Mouse (Mus musculus) cortical plate, adult 2 months (tissue): ENCODE measurements around the gene Tmem219. TPM values are rescaled to one million over a fixed set of nuclear protein-coding genes. Genes with fewer than 3 reads are reported as not detected.

Experiments used
- H3K27ac ChIP-seq: fragments of 200-500 bp; 2 replicates; pipeline ENCODE4 v1.5.1; 2012; ENCODE audit warnings: low read length, control low read depth, inconsistent platforms; ENCODE audit not compliant: insufficient read depth
- H3K4me1 ChIP-seq: fragments of 200-500 bp; 2 replicates; pipeline ENCODE4 v1.6.1; 2011; ENCODE audit warnings: low read length; ENCODE audit not compliant: control insufficient read depth, insufficient read depth
- H3K4me3 ChIP-seq: fragments of 200-500 bp; 2 replicates; pipeline ENCODE4 v1.5.1; 2011; ENCODE audit warnings: mild to moderate bottlenecking, low read length, control low read depth; ENCODE audit not compliant: insufficient read depth
- CTCF ChIP-seq: fragments of 200-500 bp; IDR thresholded peaks from 2 replicates; pipeline ENCODE4 v1.5.1; 2011; ENCODE audit warnings: mild to moderate bottlenecking, control low read depth, low read length; ENCODE audit not compliant: insufficient read depth; ENCODE audit errors: extremely low read depth
- POLR2A ChIP-seq: fragments of 200-500 bp; IDR thresholded peaks from 2 replicates; pipeline ENCODE4 v1.6.1; 2011; ENCODE audit warnings: mild to moderate bottlenecking, low read length, control low read depth; ENCODE audit not compliant: insufficient read depth; ENCODE audit errors: extremely low read depth
- polyA plus RNA-seq: library from polyadenylated mRNA; depleted of rRNA; stranded (reverse); fragments of >200 nt; gene quantifications from 2 replicates; pipeline ENCODE4 v1.2.3, GENCODE M21; 2012

Gene Tmem219
- polyA plus RNA-seq, 1 experiment: 35.9 TPM

DNA sequence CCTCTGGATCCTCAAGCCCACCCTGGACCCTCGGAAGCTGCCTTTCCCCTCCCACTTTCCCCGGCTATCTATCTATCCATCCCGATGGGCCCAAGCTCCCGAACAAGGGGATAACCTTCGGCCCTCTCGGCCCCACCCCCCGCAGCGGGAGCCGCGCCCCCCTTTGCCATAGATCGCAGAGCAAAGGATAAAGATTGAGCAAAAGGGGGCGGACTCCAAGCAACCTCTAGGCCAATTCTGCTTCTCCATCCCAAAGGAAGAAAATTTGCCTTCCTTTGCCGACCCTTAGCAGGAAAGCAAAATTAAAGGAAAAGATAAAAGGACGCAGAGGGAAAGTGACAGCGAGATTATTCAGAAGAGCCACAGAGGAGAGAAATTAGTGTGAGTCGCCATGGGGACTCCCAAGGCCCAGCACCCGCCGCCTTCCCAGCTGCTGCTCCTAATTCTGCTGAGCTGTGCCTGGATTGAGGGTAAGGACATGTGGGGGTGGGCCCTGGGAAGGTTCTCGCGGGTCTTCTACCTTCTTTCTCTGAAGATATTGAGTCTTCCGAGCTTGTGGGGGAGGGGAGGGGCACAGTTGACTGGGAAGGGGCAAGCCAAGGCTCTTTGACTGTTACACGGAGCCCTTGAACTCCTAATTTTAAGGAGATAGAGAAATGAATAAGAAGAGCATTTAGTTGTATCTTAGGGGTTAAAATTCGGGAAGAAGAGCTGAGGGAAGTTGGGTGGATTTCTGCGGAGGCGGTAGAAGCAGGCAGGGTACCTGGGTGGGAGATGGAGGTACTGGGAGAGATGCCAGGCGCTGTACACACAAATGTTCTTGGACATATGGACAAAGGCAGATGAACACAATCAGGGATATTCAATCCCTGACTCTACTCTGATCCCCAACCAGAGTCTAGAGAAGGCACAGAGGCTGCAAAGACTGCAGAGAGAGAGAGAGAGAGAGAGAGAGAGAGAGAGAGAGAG lies 28.2 kb upstream of the Tmem219 start:
- 0 out of 2 replicates have a peak, but pooled peaks have one; percentile 12 for TF ChIP-seq POLR2A
- no peak for TF ChIP-seq CTCF
- Histone ChIP-seq H3K4me1 (peaks cover 2% of the 10 kb centered on the region), H3K27ac (peak overlapping the region; percentile 56), H3K4me3 (peak overlapping the region; percentile 66)

DNA sequence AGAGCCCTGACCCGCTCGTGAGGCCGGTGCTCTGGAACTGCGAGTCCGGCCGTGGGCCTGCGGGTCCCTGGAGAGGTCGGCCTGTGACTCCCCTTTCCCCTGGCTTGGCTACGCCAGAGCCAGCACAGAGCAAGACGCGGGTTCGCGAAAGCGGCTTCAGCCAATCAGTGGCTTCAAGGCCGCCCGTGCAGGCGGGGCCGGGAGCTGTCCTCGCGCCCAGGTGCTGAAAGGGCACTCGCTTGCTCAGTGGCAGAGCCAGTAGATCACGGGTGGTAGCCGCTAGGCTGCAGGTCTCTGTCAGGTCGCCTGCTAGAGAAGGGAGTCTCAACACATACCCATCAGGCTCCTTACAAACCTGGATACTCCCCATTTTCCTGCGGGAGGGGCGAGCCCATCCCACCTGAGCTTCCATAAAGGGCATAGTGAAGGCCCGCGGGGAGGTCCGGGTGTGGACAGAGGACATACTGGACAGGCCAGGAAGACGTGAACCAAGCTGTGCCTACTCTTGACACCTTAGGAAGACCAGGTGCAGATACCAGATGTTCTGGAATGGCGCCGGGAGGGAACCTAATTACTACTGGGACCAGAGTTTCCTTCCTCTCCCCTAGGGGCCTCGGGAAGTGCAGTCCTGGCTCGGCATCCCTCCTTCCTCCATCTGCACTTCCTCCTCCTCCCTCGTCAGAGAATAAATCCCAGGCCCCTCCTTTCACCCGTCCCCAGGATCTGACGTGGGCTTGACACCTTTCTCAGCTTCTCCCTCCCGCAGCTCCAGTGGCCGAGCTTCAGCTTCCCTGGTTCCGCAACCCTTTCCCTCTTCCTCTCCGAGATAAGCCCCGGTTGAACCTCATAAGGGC lies 27.3 kb upstream of the Tmem219 start, which contains the start of gene Sez6l2:
Gene Sez6l2 (plus strand): TSS at position 771 of the 854 bp plus-strand sequence.
- Histone ChIP-seq H3K27ac (peak within 1 kb of the TSS; percentile 89), H3K4me3 (peak within 1 kb of the TSS; percentile 66), H3K4me1 (peaks cover 2% of the 10 kb centered on the region)
- TF ChIP-seq POLR2A (peak; percentile 94), CTCF (no peak)

DNA sequence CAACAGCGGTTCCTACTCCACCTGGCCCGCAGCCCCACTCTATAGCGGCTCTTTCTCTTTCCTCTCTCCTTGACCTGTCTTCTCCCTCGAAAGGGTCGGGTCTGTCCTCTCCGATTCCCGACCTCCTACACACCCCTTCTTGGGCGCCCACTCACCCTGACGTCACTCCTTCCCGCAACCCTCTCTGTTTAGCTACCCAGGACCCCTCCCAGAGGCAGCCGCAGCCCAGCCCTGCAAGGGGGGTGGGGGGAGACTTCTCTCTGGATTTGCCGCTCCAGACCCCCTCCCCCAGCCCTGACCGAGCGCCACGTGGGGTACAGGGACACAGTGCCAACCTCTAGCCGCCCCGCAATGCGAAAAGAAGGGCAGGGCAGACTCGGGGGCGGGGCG lies 26.7 kb upstream of the Tmem219 start, which contains the start of gene Asphd1:
Gene Asphd1 (minus strand): TSS at position 180 of the 390 bp plus-strand sequence.
- 0 out of 2 replicates have a peak, but pooled peaks have one; percentile 31 for TF ChIP-seq POLR2A
- no peak for TF ChIP-seq CTCF
- peak within 1 kb of the TSS; percentile 66 for H3K4me3 ChIP-seq
- H3K27ac ChIP-seq: peak within 1 kb of the TSS; percentile 89
- peaks cover 2% of the 10 kb centered on the region for H3K4me1 ChIP-seq

DNA sequence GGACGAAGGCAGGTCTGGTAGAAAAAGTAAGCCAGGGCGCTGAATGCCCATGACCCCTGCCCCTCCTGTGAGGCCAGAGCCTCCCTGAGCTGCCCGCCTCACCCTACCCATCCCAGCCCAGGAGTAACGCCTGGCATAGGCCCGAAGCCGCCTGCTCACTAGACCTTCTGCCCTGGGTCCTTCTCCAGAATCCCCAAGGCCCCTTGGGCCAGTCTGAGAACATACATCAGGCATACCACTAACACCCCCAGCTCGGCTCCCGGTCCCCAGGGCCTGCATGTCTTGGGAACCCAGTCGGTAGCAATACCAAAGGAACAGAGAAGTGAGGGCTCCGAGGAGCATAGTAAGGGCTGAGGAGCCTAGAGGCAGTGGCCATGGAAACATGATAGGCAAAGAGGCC lies 25.9 kb upstream of the Tmem219 start:
- TF ChIP-seq POLR2A (no peak), CTCF (no peak)
- Histone ChIP-seq H3K27ac (peak overlapping the region; percentile 89), H3K4me1 (peaks cover 2% of the 10 kb centered on the region), H3K4me3 (peak overlapping the region; percentile 66)

DNA sequence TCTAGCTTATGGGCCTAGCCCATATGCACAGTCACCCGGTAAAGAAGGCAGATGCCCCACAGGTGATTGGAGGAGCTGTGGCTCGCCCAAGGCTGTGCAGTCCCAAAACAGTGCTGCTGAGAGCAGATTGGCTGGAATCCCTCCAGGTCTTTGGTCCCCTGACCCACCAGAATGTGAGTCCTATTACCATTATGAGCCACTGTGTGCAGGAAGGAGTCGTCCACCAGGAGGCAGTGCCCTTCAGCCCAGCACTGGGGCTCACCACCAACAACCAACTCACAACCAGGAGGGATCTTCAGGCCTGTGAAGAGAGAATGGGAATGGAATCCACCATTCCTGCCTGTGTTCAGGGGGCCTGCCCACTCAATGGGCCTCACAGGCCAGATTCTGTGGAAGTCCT lies 23.8 kb upstream of the Tmem219 start:
- H3K27ac ChIP-seq: no peak overlapping the region
- TF ChIP-seq POLR2A: no peak
- TF ChIP-seq CTCF: peak; percentile 52
- H3K4me1 ChIP-seq: no peaks in the 10 kb centered on the region
- H3K4me3 ChIP-seq: no peak overlapping the region

DNA sequence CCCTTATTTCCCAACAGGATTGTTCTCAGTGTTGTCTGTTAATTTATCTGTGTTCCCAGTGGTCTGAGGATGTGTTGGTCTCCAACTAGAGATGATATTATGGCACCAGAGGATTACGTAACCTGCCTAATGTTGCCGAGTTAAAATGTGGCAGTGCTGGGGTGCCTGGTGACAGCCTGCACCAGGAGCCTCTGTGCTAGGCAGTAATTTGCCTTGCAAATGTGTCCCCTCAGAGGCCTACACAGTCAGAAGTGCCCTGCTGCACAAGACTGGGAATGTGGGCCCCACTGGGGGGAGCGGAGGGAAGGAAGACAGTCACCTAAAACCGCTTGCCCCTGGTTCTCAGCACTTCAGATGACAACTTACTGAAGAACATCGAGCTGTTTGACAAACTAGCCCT lies 19.1 kb upstream of the Tmem219 start:
- no peak for TF ChIP-seq CTCF
- TF ChIP-seq POLR2A: no peak
- Histone ChIP-seq H3K4me1 (no peaks in the 10 kb centered on the region), H3K4me3 (peak overlapping the region; percentile 19; the same call in 1 of the 2 replicates), H3K27ac (peak overlapping the region; percentile 80)

DNA sequence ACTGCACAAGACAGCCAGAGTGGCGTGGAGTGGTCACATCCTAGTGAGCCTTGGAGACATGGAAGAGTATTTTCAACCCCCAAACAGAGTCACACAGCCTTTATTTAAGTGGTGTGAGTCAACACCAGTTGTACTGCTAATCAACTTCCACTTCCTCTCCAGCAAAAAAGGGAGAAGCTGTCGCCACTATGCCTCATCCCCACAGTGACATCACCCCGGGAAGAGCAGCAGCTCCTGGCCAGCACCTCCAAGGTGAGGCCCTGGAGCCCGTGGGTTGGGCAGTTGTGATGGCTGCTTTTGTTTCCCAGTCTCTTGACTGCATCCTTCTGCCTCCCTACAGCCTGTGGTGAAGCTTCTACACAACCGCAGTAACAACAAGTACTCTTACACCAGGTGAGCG lies 18.5 kb upstream of the Tmem219 start:
- Histone ChIP-seq H3K4me1 (no peaks in the 10 kb centered on the region), H3K27ac (peak overlapping the region; percentile 27), H3K4me3 (no peak overlapping the region)
- no peak for TF ChIP-seq CTCF
- no peak for TF ChIP-seq POLR2A

DNA sequence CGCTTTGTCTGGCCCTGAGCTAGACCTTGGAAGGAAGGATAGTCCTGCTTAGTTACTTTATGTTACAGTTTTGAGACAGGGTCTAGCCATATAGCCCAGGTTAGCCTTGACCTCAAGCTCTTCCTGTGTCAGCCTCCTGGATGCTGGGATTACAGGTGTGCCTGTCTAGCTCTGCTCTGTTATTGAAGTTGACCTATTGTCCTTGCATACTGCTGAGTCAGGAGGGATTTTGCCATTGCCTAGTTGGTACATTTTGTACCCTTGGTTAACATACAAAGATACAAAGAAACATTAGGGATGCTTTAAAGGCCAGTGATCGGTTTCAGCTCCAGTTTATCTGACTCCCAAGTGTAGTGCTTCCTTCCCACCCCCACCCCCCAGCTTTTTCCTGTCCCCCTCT lies 9.9 kb upstream of the Tmem219 start:
- TF ChIP-seq CTCF (no peak), POLR2A (no peak)
- Histone ChIP-seq H3K27ac (no peak overlapping the region), H3K4me3 (no peak overlapping the region), H3K4me1 (0 out of 2 replicates have a peak, but pooled peaks cover 1% of the 10 kb centered on the region)

DNA sequence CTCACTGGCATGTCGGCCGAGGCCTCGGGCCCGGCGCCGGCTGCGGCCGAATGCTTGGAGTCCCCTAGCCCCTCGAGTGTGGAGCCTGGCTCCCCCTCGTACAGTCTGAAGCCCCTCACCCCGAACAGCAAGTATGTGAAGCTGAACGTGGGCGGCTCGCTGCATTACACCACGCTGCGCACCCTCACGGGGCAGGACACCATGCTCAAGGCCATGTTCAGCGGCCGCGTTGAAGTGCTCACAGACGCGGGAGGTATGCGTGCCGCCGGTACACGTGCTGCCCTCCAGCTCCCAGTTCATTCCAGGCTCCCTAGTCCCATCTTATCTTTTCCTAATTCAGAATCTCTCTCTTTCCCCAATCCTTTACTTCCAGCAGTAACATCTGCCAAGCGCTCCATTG lies 6.3 kb upstream of the Tmem219 start:
- Histone ChIP-seq H3K27ac (peak overlapping the region; percentile 48), H3K4me3 (peak overlapping the region; percentile 93), H3K4me1 (0 out of 2 replicates have a peak, but pooled peaks cover 1% of the 10 kb centered on the region)
- no peak for TF ChIP-seq CTCF
- no peak for TF ChIP-seq POLR2A
